Mouse (Mus musculus) induced T-regulatory cell, adult 2 months (primary cell): ENCODE data around the gene Tubb4b.
"Not testable (repeated sequence)": the region's sequence is repeated elsewhere in the genome, so short reads cannot be mapped to it uniquely, and the experiment has no call there.

Experiments
- DNase-seq: peaks from one replicate; pipeline ENCODE4 v3.0.0-alpha.2; 2012; ENCODE audit warnings: low read depth

Gene Tubb4b

DNA sequence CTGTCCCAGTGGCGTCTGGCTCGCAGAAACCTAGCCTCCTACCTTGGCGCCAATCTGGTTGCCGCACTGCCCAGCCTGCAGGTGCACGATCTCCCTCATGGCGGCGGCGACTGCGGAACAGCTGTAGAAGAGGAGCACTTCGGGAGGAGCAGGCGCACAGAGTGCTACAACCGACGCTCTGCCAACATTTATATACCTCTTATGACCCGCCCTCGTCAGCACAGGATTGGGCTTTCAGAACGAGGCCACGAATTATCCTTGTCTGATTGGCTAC, at the start of gene Tubb4b:
Gene Tubb4b (minus strand): TSS at position 211 of the 274 bp plus-strand sequence.
- no peak for DNase-seq

DNA sequence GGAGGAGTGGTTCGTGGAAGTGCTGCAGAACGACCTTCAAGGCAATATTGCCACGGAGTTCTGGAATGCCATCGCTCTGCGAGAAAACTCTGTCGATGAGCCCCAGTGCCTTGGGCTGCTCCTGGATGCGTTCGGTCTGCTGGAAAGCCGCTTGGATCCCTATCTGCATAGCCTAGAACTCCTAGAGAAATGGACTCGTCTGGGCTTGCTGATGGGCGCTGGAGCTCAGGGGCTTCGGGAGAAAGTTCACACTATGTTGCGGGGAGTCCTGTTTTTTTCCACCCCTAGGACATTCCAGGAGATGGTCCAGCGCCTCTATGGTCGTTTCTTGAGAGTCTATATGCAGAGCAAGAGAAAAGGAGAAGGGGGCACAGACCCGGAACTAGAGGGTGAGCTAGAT, 48.5 kb upstream of the Tubb4b start:
- DNase-seq = no peak

DNA sequence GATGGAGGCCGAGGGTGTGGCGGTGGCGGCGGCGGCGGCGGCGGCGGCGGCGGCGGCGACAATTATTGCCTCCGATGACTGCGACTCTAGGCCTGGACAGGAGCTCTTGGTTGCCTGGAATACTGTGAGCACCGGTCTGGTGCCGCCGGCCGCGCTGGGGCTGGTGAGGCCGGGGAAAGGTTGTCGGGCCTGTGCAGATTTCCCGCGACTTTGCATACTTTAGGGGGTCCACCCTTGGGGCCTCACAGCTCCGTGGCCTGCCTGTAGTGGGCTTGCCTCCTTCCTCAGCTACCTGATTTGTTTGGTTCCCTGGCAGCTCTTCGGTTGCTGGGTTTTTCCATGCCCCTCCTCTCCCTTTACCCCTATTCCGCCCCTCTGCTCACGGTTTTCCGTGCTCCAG, 48.0 kb upstream of the Tubb4b start:
- no peak for DNase-seq

DNA sequence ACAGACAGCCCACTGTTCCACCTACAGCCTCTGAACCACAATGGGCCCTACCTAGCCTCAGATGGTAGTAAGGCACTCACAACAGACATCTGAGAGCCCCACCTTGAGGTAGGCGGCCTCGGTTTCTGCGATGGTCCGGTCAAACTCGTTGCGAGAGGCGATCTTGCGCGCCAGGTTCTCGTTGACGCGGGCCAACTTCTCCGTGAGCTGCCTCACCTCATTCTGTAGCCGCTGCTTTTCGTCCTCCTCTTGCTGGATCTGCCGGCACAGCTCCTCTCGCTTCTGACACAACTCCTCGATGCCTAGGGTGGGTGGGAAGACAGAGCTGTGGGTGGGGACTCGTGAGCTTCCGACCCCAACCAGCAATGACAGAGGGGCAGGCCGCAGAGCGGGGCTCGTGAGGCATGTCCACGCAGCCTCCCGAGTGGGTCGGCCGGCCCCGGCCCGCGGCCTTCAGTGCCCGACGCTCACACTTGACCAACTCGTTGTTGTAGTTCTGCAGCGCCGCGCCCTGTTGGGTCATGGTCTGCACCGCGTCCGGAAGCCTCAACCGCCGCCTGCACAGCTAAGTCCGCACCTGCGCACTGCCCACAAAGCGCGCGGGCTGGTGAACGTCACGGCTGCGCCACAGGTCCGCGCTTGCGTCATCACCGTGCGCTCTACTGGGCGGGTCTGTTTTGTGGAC, 47.5 kb upstream of the Tubb4b start, which contains the start of the genes Ssna1 and Anapc2:
Gene Ssna1 (minus strand): TSS at position 612 of the 685 bp plus-strand sequence.
Gene Anapc2 (plus strand): TSS at position 652 of the 685 bp plus-strand sequence.
- DNase-seq = peak; percentile 98

DNA sequence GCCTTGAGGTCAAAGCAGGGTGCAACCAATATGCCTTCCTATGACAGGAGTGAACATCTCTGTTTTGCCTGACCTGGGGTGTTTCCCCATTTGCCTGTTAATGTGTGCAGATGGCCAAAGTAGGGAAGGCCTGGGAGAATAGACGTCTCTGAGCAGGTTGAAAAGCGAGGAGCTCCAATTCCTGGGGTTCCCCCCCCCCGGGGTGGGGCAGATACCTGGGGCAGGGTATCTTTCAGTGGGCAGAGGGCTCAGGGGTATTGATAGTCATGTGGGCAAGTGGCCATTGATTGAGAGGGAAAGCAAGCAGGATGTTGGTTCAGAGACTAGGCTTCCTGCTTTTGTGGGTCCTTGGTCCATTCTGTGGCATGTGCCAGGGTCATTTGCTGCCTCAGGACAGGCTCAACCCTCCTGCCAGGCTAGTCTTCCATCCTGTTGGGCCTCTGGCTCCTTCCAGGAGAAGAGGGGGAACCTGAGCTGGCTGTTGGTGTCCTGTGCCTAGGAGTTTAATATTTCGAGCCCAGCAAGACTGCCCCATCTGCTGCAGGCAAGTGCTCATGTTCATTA, 43.3 kb upstream of the Tubb4b start:
- DNase-seq = no peak

DNA sequence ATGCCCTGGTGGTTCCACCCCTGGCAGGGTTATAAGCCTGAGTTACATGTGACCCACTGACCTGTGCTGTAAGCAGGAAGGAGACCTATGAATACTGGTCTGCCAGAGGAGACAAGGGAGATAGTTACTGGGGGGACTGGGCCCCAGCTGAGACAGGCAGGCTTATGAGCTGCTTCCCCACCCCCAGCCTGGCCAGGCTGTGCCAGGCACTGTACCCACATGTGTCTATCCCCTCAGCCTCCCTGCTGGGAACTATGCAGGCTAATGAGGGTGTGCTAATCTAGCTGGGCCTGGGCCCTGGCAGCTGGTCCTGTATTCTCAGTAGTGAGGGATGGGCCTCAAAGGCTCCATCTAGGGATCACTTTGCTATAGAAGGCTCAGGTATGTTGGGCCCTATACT, 42.7 kb upstream of the Tubb4b start:
- DNase-seq = no peak

DNA sequence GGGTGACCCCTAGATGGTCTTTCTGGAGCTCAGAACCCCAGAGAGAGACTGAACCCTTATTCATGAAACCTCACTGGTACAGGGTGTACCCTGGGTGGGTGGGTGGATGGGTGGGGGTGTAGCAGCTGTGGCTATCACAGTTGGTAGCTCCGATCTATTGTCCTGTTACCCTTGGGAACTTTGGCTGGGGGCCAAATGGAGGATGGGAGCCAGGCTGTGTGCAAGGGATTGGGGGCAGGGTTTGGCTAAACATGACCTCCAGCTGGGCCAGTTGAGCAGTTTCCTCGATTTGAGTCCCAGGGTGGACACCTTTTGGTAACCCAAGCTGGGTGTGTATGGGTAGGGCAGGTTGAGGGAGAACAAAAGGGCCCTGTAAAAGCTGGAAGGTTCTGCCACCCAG, 42.2 kb upstream of the Tubb4b start:
- no peak for DNase-seq

DNA sequence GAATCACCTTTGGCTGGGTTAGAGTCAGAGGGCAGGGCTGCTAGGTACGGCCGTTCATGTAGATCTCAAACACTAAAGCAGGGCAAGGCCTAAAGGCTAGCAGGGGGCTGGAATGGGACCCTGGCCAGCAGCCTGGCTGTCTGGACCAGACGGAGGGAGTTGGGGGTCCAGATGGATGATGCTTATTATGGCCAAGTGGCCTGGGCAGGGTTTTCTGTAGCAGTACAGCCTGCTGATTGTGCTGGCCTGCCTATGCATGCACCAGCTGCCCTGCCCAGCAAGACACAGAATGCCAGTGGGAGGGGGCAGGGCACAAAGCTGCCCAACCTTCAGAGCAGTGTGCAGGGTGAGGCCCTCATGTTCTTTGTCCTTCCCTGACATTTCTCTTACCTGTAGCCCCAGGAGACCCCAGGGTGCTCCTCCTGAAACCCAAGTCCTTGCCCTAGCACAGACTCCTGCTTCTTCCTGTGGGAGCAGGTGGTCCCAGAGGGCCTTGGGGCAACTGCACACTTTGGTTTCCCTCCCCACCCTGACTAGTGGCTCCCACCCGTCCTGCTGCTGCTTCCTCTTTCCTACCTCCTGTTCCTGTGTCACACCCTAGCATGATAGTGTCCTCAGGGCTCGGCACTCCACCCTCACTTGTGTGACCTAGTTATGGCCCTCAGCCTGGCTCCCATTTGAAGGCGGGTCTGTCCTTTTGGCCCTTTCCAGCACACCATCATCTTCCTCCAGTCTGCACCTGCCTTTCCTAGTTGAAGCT, 41.6 kb upstream of the Tubb4b start:
- no peak for DNase-seq

DNA sequence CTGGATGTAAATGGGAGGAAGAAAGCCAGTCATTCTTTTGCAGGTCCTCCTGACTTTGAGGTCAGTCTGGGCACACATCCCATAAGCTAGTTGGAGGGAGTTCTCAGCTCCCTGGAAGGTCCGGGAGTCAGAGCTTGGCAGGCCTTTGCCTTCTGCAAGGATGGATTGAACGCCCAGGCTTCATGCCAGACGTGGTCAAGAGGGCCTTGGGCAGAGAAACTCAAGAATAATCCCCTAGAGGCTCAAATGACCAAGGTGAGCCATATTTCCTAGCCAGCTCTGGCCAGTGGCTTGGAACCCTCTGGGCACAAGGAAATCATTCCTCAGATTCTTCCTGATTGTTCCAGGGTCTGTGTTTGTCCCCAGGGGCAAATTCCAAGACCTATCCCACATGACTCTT, 40.3 kb upstream of the Tubb4b start:
- no peak for DNase-seq

DNA sequence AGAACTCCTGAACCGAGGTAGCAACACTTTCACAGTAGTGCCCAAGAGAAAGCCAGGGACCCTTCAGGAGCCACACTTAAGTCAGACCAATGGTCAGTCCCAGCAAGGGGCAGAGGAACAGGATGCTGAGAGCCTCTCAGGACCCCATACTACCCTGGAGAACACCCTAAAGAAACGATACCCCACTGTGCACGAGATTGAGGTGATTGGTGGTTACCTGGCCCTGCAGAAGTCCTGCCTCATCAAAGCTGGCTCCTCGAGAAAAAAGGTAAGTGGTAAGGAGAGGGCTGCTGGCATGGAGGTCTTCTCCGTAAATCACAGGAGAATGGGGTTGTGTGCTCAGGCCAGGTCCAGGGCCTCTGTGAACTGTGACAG, 39.8 kb upstream of the Tubb4b start:
- no peak for DNase-seq

DNA sequence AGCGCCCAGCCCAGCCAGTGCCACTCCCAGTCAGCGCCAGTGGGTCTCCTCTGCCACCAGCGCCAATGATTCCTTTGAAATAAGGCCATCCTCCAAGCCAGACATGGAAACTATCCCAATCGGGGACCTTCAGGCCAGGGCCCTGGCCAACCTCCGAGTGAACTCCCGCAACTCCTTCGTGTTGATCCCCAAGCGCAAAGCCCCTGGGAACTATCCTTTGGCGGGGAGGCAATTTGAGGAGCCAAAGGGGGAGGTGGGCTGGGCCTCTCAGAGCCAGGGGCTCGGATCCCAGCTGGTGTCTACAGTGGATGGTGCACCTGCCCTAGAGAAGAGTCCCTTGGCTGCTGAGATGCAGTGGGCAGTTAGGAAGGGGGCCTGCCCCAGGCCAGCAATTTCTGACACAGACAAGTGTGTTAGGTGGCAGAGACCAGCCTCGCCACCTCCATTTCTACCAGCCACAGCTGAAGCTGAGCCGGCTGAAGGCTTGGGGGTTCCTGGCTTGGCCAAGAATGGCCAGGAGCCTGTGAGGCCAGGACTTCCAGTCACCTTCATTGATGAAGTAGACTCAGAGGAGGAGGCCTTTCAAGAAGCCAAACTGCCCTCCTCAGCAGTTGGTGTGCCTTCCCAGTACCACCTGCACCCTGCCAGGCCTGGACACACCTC, 39.3 kb upstream of the Tubb4b start:
- no peak for DNase-seq

DNA sequence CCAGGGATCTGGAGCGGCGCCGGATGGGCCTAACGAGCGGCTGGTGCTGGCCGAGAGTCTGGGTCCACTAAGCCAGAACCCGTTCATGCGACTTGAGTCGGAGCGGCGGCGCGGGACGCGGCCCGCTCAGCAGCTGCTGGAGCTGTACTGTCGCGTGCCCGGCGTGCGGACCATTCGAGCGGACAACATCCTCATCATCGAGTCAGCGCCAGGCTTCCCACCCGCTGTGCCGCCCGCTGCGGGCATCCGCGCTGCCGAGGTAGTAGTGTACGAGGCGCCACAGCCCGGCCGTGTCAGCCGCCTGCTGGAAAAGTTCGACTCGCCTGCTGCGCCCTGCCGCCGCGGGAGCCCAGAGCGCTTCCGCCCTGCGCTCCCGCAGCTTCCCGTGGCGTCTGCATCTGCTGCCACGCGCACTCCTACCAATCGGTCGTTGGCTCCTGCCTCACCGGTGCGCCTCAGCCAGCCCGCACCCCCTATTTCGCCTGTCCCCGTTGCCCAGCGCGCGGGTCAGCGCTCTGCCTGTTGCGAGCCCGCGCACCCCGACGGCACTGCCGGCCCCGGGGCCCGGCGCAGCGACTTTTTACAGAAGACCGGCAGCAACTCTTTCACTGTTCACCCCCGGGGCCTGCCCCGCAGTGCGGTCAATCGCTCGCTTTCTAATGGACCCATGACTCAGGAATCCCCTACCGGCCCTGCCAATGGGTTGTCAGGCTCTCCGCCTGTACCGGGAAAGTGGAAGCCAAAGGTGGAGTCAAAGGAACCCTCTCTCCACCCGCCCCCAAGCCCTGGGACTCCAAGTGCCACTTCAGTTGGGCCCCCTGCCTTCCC, 38.5 kb upstream of the Tubb4b start:
- DNase-seq = peak; percentile 80

DNA sequence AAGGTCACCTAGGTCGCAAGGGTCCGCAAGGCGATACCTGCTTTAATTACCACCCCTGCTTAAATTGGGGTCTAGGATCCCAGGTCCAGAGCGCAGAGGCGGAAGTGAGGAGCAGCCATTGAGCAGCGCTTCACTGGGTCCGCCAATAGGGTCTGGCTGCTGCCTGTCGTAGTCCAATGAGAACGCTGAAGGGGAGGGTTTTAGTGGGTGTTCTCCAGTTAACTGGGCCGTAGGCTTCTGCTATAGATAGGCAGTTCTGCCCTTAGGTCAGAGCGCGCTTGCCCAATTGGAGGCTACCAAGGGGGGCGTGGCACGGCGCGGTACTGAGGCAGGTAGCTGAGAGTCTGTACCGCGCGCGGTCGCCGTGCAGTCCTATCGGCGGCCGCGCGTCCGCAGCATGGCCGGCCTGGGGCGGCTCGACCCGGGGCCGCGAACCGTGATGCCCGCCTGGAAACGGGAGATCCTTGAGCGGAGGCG, 37.8 kb upstream of the Tubb4b start, which contains the start of gene Tprn:
Gene Tprn (plus strand): TSS at position 328 of the 477 bp plus-strand sequence.
- DNase-seq = peak; percentile 96

DNA sequence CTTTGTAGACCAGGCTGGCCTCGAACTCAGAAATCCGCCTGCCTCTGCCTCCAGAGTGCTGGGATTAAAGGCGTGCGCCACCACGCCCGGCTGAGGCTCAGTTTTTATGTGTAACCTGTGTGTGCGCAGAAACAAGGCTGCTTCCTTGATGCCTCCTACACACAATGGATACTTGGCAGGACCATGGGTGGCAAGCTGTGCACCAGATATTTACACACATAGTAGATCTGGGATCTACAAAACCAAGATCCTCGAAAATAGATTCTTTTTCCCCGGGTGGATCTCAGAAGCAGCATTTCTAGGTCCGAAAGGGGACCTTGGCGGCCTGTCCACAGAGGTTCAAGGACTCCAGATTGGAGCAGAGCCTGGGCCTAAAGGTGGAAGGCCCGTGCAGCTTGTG, 37.4 kb upstream of the Tubb4b start:
- no peak for DNase-seq

DNA sequence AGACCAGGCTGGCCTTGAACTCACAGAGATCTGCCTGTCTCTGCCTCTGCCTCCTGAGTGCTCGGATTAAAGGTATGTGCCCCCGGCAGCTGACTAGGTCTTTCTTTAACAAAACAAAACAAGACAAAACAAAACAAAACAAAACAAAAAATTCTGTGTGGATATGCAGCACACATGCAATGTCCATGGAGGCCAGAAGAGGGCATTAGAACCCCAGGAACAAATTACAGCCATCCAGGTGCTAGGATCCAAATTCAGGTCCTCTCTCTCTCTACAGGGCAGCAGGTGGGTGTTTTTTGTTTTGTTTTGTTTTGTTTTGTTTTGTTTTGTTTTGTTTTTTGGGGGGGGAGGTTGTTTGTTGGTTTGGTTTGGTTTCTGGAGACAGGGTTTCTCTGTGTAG, 34.4 kb upstream of the Tubb4b start:
- DNase-seq = peak; percentile 65

DNA sequence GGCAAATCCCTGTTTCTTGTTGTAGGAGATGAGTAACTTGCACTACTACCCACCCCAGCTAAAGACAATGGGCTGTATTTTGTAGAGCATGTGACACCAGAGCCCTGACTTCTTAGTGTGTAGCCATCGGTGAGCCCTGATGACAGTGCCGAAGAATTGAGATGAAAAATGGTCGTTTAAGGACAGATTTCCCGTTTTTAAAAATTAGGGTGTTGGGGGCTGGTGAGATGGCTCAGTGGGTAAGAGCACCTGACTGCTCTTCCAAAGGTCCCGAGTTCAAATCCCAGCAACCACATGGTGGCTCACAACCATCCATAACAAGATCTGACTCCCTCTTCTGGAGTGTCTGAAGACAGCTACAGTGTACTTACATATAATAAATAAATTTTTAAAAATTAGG, 32.7 kb upstream of the Tubb4b start:
- not testable (repeated sequence) for DNase-seq

DNA sequence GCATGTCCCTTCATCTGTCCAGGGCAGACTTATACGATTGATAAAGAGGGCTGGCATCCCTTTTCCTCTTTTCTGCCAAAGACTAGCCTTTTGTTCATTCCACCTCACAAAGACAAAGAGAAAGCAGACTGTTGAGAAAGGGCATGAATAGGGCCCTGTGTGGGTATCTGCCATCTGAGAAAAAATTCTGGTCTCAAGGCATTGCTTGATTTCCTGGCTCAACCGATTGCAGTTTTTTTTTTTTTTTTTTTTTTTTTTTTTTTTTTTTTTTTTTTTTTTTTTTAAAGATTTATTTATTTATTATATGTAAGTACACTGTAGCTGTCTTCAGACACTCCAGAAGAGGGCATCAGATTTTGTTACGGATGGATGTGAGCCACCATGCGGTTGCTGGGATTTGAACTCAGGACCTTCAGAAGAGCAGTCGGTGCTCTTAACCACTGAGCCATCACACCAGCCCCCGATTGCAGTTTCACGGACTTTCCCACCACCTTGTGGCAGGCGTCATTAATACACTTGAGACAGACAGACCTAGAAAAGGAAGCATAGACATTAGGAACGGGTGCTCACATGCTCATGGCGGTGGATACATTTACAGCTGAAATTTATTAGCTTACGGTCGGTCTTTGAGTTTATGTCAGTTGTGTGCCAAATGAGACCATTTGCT, 32.1 kb upstream of the Tubb4b start:
- DNase-seq = peak; percentile 89

DNA sequence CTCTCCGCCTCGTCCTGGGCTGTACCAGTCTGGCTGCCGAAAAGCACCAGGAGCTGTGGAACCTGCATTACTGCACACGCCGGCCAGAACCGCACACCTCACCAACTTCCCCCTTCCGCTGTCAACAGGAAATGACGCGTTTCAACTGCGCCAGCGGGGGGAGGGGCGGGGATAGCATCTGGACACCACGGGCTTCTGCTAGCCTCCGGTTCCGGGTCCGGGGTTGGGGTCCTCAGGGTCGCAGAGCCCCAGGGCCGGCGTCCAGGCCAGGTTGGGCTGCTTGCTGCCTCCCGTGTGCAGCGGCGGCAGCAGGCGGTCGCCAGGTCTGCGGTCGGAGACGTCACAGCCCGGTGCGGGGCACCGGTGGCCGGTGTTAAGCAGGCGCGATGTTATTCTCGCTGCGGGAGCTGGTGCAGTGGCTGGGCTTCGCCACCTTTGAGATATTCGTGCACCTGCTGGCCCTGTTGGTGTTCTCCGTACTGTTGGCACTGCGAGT, 30.8 kb upstream of the Tubb4b start, which contains the start of gene Tmem203:
Gene Tmem203 (plus strand): TSS at position 156 of the 496 bp plus-strand sequence.
- peak; percentile 97 for DNase-seq

DNA sequence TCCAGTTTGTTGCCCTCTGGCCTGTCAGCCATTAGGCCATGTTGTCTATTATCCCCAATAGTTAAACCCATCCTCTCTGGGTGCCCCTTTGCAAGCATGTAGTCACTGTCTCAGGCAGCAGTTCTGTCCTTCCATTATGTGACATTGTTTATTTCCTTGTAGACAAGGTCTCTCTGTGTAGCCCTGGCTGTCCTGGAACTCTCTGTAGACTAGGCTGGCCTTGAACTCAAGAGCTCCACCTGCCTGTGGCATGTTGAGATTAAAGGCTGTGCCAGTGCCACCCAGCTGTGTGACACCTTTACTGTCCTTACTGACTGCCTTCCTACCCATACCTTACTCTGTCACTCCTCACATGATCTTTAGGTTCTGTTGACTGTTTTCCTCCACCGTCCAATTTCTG, 27.8 kb upstream of the Tubb4b start:
- DNase-seq = peak; percentile 66

DNA sequence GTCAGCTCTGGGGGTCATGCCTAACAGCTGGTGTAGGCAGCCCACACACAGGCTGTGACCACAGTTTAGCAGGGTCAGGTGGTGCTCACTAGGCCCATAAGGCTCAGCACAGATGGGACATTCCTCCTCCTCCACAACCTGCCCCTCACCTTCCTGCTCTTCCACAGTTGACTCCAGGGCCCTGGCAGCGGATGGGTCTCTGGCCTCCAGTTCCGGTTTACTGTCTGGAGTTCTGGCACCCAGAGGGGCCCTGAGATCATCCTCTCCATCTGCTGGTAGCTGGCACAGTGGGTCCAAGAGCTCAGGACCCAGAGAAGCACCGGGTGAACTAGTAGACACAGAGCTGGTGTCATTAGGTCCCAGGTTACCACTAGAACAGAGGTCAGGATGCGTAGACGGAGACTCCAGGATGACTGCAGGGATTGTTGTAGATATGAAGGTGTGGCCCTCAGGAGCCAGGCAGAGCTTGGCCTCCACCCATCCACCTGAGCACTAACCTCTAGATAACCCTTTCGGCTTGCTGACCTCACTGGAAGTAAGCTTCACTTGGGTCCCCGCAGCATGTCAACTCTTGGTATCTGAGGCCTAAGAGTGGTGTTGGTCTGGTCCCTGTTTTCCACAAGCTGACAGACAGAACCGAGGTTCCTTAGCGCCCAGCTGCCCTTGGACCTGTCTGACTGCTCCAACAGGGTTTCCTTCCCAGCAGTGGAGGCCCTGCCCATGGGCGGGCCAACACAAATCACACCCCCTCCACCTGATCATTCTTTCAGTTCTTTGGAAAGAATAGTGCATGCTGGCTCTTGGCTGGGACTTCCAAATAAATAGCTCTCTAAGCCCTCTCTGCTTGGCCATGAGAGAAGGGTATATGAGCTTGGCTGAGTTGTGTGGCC, 21.9 kb upstream of the Tubb4b start, which contains the start of gene AL732309.1:
Gene AL732309.1 (minus strand): TSS at position 681 of the 890 bp plus-strand sequence.
- no peak for DNase-seq
